Mouse (Mus musculus) colon, adult 2 months (tissue): ENCODE data around the gene Olfr913. TPM values are rescaled to one million over a fixed set of nuclear protein-coding genes. Genes with fewer than 3 reads are reported as not detected.

ENCODE experiments used
- polyA plus RNA-seq: library from polyadenylated mRNA; depleted of rRNA; stranded (reverse); fragments of >200 nt; gene quantifications from 2 replicates; pipeline ENCODE4 v1.2.3, GENCODE M21; 2012; rRNA removed

Gene Olfr913
- polyA plus RNA-seq = not detected in 2 replicates

DNA sequence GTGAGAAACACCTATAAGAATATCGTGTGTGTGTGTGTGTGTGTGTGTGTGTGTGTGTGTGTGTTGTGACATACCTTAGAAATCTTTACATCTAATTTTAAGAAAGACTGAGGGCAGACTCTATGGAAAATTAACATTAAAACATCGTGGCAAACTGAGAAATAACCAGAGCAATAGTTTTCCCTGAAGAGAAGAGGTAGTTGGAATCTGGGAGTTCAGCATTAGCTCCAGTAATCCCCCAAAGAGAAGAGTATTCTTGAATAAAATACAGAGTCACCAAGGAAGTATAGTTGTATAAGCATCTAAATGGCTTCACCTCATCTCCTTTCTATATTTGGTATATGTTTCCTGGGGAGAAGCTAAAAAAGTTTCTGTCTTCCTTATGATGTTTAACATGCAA, at the start of gene Olfr913:
Gene Olfr913 (plus strand): TSS at position 301 of the 400 bp plus-strand sequence.

DNA sequence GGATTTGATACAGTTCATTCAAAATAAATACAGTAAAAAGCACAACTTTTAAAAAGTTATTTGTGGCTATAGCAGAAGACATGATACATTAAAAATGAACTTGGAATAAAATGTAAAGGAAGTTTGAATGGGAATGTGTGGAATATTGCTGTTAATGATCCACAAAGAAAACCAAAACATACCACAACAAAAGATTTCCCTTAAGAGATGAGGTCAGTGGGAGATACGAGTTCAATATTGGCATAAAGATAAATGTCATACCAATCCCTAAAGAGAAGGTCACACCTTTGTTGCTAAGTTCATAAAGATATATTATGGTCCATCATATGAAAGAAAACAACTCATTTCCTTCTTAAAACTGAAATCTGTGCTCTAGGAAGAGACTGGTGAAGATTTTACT, 12.7 kb upstream of the Olfr913 start, which contains the start of gene Olfr912:
Gene Olfr912 (plus strand): TSS at position 301 of the 400 bp plus-strand sequence.

DNA sequence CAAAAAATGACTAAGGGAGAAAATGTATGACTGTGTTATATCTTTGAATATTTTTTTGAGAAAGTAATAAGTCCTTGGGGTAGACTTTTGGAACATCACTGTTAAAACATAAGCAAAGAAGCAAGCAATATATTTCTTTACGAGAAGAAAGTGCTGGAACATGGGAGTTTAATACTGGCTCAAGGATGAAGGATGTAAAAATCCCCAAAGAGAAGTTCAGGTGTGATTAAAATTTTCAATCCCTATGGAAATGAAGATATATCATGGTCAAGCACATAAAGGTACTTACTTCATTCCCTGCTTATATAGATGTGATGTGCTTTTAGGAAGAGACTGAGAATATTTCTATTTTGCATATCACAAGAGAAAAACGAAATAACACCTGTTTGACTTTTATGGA, 12.2 kb downstream of the Olfr913 start, which contains the start of gene Olfr914:
Gene Olfr914 (plus strand): TSS at position 301 of the 400 bp plus-strand sequence.

Other genes starting within 250 kb of the Olfr913 start
- gene Olfr898, start 244.3 kb upstream of the Olfr913 start, polyA plus RNA-seq = not detected in 2 replicates
- not detected in 2 replicates for gene Olfr250, start 225.9 kb upstream of the Olfr913 start, polyA plus RNA-seq
- not detected in 2 replicates for gene Olfr251, start 215.7 kb upstream of the Olfr913 start, polyA plus RNA-seq
- gene Olfr147, start 191.1 kb upstream of the Olfr913 start, polyA plus RNA-seq = not detected in 2 replicates
- not detected in 2 replicates for gene Olfr901, start 163.3 kb upstream of the Olfr913 start, polyA plus RNA-seq
- gene Olfr902, start 145.1 kb upstream of the Olfr913 start, polyA plus RNA-seq = not detected in 2 replicates
- not detected in 2 replicates for gene Olfr904, start 129.6 kb upstream of the Olfr913 start, polyA plus RNA-seq
- gene Olfr905, start 121.7 kb upstream of the Olfr913 start, polyA plus RNA-seq = not detected in 2 replicates
- not detected in 2 replicates for gene Olfr906, start 105.7 kb upstream of the Olfr913 start, polyA plus RNA-seq
- gene Olfr907, start 97.0 kb upstream of the Olfr913 start, polyA plus RNA-seq = not detected in 2 replicates
- gene Olfr911-ps1, start 71.2 kb upstream of the Olfr913 start, polyA plus RNA-seq = not detected in 2 replicates
- not detected in 2 replicates for gene Olfr910, start 54.9 kb upstream of the Olfr913 start, polyA plus RNA-seq
- not detected in 2 replicates for gene Olfr912, start 12.6 kb upstream of the Olfr913 start, polyA plus RNA-seq
- not detected in 2 replicates for gene Olfr914, start 12.3 kb downstream of the Olfr913 start, polyA plus RNA-seq
- not detected in 2 replicates for gene Olfr916, start 67.1 kb downstream of the Olfr913 start, polyA plus RNA-seq
- gene Olfr917, start 73.1 kb downstream of the Olfr913 start, polyA plus RNA-seq = not detected in 2 replicates
- not detected in 2 replicates for gene Olfr918, start 81.8 kb downstream of the Olfr913 start, polyA plus RNA-seq
- gene Olfr919, start 110.9 kb downstream of the Olfr913 start, polyA plus RNA-seq = not detected in 2 replicates
- gene Vwa5a, start 125.5 kb downstream of the Olfr913 start, polyA plus RNA-seq = 10.5 and 11.0 TPM in 2 replicates
- gene Olfr920, start 159.5 kb downstream of the Olfr913 start, polyA plus RNA-seq = 0.05 and 0.07 TPM in 2 replicates
- gene Olfr921, start 180.3 kb downstream of the Olfr913 start, polyA plus RNA-seq = not detected in 2 replicates
- gene Olfr922, start 221.9 kb downstream of the Olfr913 start, polyA plus RNA-seq = not detected in 2 replicates
- gene Olfr923, start 233.8 kb downstream of the Olfr913 start, polyA plus RNA-seq = not detected in 2 replicates